Mouse (Mus musculus): ENCODE measurements around the gene Btbd35f29. TPM values are rescaled to one million over a fixed set of nuclear protein-coding genes. Genes with fewer than 3 reads are reported as not detected.
"Not testable (repeated sequence)": the region's sequence is repeated elsewhere in the genome, so short reads cannot be mapped to it uniquely, and the experiment has no call there.

Gene Btbd35f29
- polyA plus RNA-seq (2014; fragmentation: Nextera tagmentation; extraction: Ambion mirVana): not detected in 2 replicates

DNA sequence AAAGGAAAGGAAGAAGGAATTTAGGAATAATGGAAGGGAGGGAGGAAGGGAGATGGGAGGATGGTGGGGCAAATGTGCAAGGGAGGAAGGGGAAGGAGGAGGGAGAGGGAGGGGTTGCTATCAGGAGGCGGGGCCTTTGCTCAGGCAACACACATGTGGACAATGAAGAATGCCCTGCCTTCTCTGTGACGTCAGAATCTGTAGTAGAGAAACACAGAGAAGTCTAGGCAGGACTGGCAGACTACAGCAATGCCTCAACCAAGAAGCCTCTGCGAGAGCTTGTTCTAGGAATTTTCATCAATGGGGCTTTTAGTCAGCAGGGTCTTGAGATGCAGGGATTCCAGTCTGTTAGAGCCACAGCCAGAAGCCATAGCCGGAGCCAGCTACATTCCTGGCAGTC is at the start of gene Btbd35f29:
Gene Btbd35f29, plus strand, starts transcription at position 301 of the 400 bp plus-strand sequence.
- not testable (repeated sequence) for H3K27me3 ChIP-seq (ENCODE audit: control insufficient read depth, insufficient read depth, low read length); DNase-seq; H3K36me3 ChIP-seq (ENCODE audit: control insufficient read depth, insufficient read depth, low read length); H3K4me2 ChIP-seq (ENCODE audit: low read length); H3K27ac ChIP-seq (replicated peaks; ENCODE audit: low read depth, low read length); ATAC-seq (ENCODE audit: low FRiP score, low TSS enrichment); H3K4me3 ChIP-seq (replicated peaks; ENCODE audit: low read depth, low read length); H3K9me3 ChIP-seq (ENCODE audit: control insufficient read depth, low read length); H3K4me1 ChIP-seq (ENCODE audit: control insufficient read depth, insufficient read depth, low read length); H3K9ac ChIP-seq (replicated peaks; ENCODE audit: low read length)
- WGBS: no CpG with 5 or more reads among the region's 4 CpGs

GRCm38 (mm10) chrX:31141416-31141815 is 23.9 kb downstream of the Btbd35f29 start:
- peaks cover 15% of the 10 kb centered on the region for H3K9me3 ChIP-seq (ENCODE audit: control insufficient read depth, low read length)
- ATAC-seq (ENCODE audit: low FRiP score, low TSS enrichment); H3K36me3 ChIP-seq (ENCODE audit: control insufficient read depth, insufficient read depth, low read length); H3K4me1 ChIP-seq (ENCODE audit: control insufficient read depth, insufficient read depth, low read length); DNase-seq; H3K4me3 ChIP-seq (replicated peaks; ENCODE audit: low read depth, low read length); H3K4me2 ChIP-seq (ENCODE audit: low read length); H3K27me3 ChIP-seq (ENCODE audit: control insufficient read depth, insufficient read depth, low read length); H3K27ac ChIP-seq (replicated peaks; ENCODE audit: low read depth, low read length); H3K9ac ChIP-seq (replicated peaks; ENCODE audit: low read length): not testable (repeated sequence)
- WGBS: 79% methylated on average over 2 of the region's 2 CpGs

DNA sequence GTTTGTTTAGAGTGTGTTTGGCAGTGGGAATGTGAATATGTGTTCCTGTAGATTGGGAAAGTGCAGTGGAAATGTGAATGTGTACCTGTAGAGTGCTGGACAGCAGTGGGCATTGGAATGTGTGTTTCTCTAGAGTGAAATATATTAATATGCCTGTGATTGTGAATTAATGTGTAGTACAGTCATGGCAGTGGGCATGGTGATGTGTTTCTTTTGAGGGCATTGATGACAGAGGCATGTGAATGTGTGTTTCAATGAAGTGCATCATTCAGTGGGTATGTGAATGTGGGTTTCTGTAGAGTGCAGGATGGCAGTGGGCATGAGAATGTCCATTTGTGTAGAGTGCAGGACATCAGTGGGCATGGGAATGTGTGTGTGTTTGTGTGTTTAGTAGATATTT is 27.7 kb downstream of the Btbd35f29 start:
- not testable (repeated sequence) for H3K9ac ChIP-seq (replicated peaks; ENCODE audit: low read length); ATAC-seq (ENCODE audit: low FRiP score, low TSS enrichment); H3K4me3 ChIP-seq (replicated peaks; ENCODE audit: low read depth, low read length); H3K36me3 ChIP-seq (ENCODE audit: control insufficient read depth, insufficient read depth, low read length); H3K27ac ChIP-seq (replicated peaks; ENCODE audit: low read depth, low read length); H3K4me2 ChIP-seq (ENCODE audit: low read length); H3K27me3 ChIP-seq (ENCODE audit: control insufficient read depth, insufficient read depth, low read length); DNase-seq; H3K4me1 ChIP-seq (ENCODE audit: control insufficient read depth, insufficient read depth, low read length)
- peaks cover 15% of the 10 kb centered on the region for H3K9me3 ChIP-seq (ENCODE audit: control insufficient read depth, low read length)

DNA sequence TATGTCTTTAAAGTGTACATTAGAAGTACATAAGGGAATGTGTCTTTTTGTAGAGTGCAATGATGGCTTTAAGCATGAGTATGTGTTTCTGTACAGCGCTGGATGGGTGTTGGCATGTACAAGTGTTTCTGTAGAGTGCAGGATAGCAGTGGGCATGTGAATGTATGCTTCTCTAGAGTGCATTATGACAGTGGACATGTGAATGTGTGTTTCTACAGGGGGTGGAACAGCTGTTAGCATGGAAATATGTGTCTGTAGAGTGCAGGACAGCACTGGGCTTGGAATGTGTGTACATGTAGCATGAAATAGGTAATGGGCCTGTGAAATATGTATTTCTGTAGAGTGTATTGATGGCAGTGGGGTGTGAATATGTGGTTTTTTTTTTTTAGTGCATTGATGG is 28.4 kb downstream of the Btbd35f29 start:
- H3K9me3 ChIP-seq (ENCODE audit: control insufficient read depth, low read length): peaks cover 15% of the 10 kb centered on the region
- not testable (repeated sequence) for H3K4me3 ChIP-seq (replicated peaks; ENCODE audit: low read depth, low read length); H3K36me3 ChIP-seq (ENCODE audit: control insufficient read depth, insufficient read depth, low read length); H3K9ac ChIP-seq (replicated peaks; ENCODE audit: low read length); ATAC-seq (ENCODE audit: low FRiP score, low TSS enrichment); H3K27me3 ChIP-seq (ENCODE audit: control insufficient read depth, insufficient read depth, low read length); H3K27ac ChIP-seq (replicated peaks; ENCODE audit: low read depth, low read length); DNase-seq; H3K4me2 ChIP-seq (ENCODE audit: low read length); H3K4me1 ChIP-seq (ENCODE audit: control insufficient read depth, insufficient read depth, low read length)
- 81% methylated on average over 1 of the region's 1 CpGs for WGBS

GRCm38 (mm10) chrX:31158534-31159085 is 41.1 kb downstream of the Btbd35f29 start:
- 85% methylated on average over 2 of the region's 2 CpGs for WGBS
- H3K9me3 ChIP-seq (ENCODE audit: control insufficient read depth, low read length): peaks cover 23% of the 10 kb centered on the region

DNA sequence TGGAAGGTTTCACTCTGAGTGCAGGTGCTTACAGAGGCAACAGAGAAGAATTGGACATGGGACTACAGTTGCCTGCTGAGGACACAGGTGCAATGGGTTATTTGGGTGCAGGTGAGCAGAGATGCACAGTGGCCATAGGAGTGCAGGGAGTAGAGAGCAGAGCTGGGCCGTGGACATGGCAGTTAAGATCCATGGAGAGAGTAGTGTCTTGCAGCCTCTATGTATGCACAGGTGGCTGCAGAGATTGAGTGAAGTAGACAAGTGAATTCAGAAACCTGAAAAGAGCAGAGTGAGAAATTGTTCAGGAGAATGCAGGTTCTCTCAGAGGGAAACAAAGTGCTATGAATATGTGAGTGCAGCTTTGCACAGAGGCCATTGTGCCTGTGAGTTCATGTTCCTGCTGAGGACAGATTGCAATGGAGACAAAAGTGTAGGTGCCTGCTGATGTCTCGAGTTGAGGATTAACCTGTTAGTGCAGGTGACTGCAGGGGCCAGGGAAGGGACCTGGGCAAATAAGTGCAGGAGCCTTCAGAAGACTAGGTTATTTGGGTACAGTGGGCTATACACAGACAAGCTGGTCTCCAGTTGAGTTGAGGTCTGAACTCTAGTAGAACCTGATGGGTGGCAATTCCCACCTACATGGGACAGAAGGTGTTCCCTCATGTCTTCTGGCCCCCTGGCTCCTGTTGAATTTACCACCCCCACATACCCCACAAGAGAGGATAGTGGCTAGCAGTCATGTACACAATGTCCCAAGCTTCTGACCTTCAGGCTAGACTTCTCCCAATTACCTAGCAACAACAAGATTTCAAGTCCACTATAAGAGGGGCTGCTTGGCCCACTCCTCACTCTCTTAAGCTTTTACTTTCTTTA is 42.2 kb downstream of the Btbd35f29 start:
- DNase-seq; ATAC-seq (ENCODE audit: low FRiP score, low TSS enrichment): not testable (repeated sequence)
- WGBS: 65% methylated on average over 2 of the region's 2 CpGs

More at GRCm38 (mm10) chrX:31158534-31159085, 41.1 kb downstream of the Btbd35f29 start:
- H3K4me2 ChIP-seq (ENCODE audit: low read length); H3K36me3 ChIP-seq (ENCODE audit: control insufficient read depth, insufficient read depth, low read length); DNase-seq; H3K4me3 ChIP-seq (replicated peaks; ENCODE audit: low read depth, low read length); H3K27ac ChIP-seq (replicated peaks; ENCODE audit: low read depth, low read length); H3K4me1 ChIP-seq (ENCODE audit: control insufficient read depth, insufficient read depth, low read length); H3K9ac ChIP-seq (replicated peaks; ENCODE audit: low read length); H3K27me3 ChIP-seq (ENCODE audit: control insufficient read depth, insufficient read depth, low read length); ATAC-seq (ENCODE audit: low FRiP score, low TSS enrichment): not testable (repeated sequence)

GRCm38 (mm10) chrX:31160554-31160953 is 43.1 kb downstream of the Btbd35f29 start:
- 79% methylated on average over 4 of the region's 4 CpGs for WGBS
- H3K9me3 ChIP-seq (ENCODE audit: control insufficient read depth, low read length): peaks cover 33% of the 10 kb centered on the region
- H3K27ac ChIP-seq (replicated peaks; ENCODE audit: low read depth, low read length); H3K36me3 ChIP-seq (ENCODE audit: control insufficient read depth, insufficient read depth, low read length); H3K4me1 ChIP-seq (ENCODE audit: control insufficient read depth, insufficient read depth, low read length); DNase-seq; H3K4me2 ChIP-seq (ENCODE audit: low read length); H3K9ac ChIP-seq (replicated peaks; ENCODE audit: low read length); ATAC-seq (ENCODE audit: low FRiP score, low TSS enrichment); H3K27me3 ChIP-seq (ENCODE audit: control insufficient read depth, insufficient read depth, low read length); H3K4me3 ChIP-seq (replicated peaks; ENCODE audit: low read depth, low read length): not testable (repeated sequence)

More for the DNA sequence above, 42.2 kb downstream of the Btbd35f29 start:
- H3K9me3 ChIP-seq (ENCODE audit: control insufficient read depth, low read length): peaks cover 27% of the 10 kb centered on the region
- not testable (repeated sequence) for H3K4me1 ChIP-seq (ENCODE audit: control insufficient read depth, insufficient read depth, low read length); H3K4me3 ChIP-seq (replicated peaks; ENCODE audit: low read depth, low read length); H3K9ac ChIP-seq (replicated peaks; ENCODE audit: low read length); H3K4me2 ChIP-seq (ENCODE audit: low read length); H3K27ac ChIP-seq (replicated peaks; ENCODE audit: low read depth, low read length); H3K36me3 ChIP-seq (ENCODE audit: control insufficient read depth, insufficient read depth, low read length); H3K27me3 ChIP-seq (ENCODE audit: control insufficient read depth, insufficient read depth, low read length)

GRCm38 (mm10) chrX:31162638-31163037 is 45.2 kb downstream of the Btbd35f29 start:
- H3K27ac ChIP-seq (replicated peaks; ENCODE audit: low read depth, low read length); H3K4me1 ChIP-seq (ENCODE audit: control insufficient read depth, insufficient read depth, low read length); ATAC-seq (ENCODE audit: low FRiP score, low TSS enrichment); H3K9ac ChIP-seq (replicated peaks; ENCODE audit: low read length); H3K4me3 ChIP-seq (replicated peaks; ENCODE audit: low read depth, low read length); H3K4me2 ChIP-seq (ENCODE audit: low read length); H3K36me3 ChIP-seq (ENCODE audit: control insufficient read depth, insufficient read depth, low read length); H3K27me3 ChIP-seq (ENCODE audit: control insufficient read depth, insufficient read depth, low read length); DNase-seq: not testable (repeated sequence)
- 75% methylated on average over 3 of the region's 3 CpGs for WGBS
- peaks cover 32% of the 10 kb centered on the region for H3K9me3 ChIP-seq (ENCODE audit: control insufficient read depth, low read length)

Data from midbrain, embryonic 14.5 days (tissue).